9 mouse cellular contexts compared by ENCODE assay signal in the genomic region with DNA sequence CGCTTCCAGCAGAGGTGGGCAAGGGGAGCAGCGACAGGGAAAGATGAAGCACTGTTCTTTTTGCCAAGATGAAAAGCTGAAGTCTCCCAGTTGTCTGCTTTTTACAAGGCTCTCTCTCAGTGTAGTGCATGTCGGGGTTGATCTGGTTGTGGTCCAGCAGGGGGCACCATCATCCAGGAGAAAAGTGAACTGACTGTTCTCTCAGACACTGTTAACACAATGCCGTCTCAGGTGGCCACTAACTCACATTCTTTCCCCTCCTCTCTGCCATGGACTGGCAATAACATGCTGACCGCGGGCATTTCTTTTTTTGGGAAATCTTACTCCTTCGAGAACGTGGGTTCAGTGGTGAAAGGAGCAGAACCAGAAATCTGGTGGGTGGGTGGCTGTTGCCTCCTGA. TPM values are rescaled to one million over a fixed set of nuclear protein-coding genes. Genes with fewer than 3 reads are reported as not detected.
DNase-seq lines count a peak whose midpoint lies in the region; ATAC-seq and TF ChIP-seq lines count a peak whose summit lies in the region.
"Had no signal": no experiment of that assay in that cellular context is flagged by ENCODE, and none has a peak within 500 bp of the region (broad histone marks: within the 10 kb centered on the region; RNA-seq: fewer than 3 reads in every experiment).

No protein-coding gene starts in this region.

- in situ Hi-C loops in CH12.LX (cut with MboI; ENCODE audit: low pct_ligation_motif_present, low pct_unique_long_range_greater_than_20kb, low sequenced_read_pairs), result loop anchor here (5.0 kb wide), 1 partner anchor 109 kb away; no protein-coding TSS in a partner anchor

- TF ChIP-seq RAD21 in CH12.LX (IDR thresholded peaks at IDR 0.05; ENCODE audit: low read depth, low read length), result peak; percentile 95

- peak; percentile 87 for ATAC-seq in forebrain, embryonic 13.5 days
- peak; percentile 62; the same call in 1 of the 2 replicates for ATAC-seq in liver, embryonic 16.5 days (ENCODE audit: low read depth)
- peak; percentile 90 for ATAC-seq in neural tube, embryonic 13.5 days (ENCODE audit: low read depth)

- H3K9ac ChIP-seq in CH12.LX (ENCODE audit: insufficient read depth, low read depth), result no peak overlapping the region
- no peak overlapping the region for H3K9ac ChIP-seq in forebrain, embryonic 13.5 days
- no peak overlapping the region for H3K9ac ChIP-seq in liver, embryonic 16.5 days (ENCODE audit: low read depth, low read length)
- peak overlapping the region; percentile 13; the same call in 1 of the 2 replicates for H3K9ac ChIP-seq in neural tube, embryonic 13.5 days

- 35% methylated on average over 8 of the region's 8 CpGs for WGBS in forebrain, embryonic 13.5 days
- 41% methylated on average over 8 of the region's 8 CpGs for WGBS in liver, embryonic 16.5 days (ENCODE audit: insufficient replicate concordance)
- WGBS in neural tube, embryonic 13.5 days, result 36% methylated on average over 8 of the region's 8 CpGs

- H3K79me2 ChIP-seq in CH12.LX (replicated peaks; ENCODE audit: control insufficient read depth, extremely low read depth, insufficient read depth, poor library complexity, severe bottlenecking), result no peaks in the 10 kb centered on the region

- peak; percentile 83 for DNase-seq in CH12.LX (ENCODE audit: extremely low read depth)
- peak; percentile 88 for DNase-seq in brain, embryonic 14.5 days (ENCODE audit: low read depth)
- DNase-seq in heart, postnatal 14 days, result peak; percentile 82 to 86
- peak; percentile 90 for DNase-seq in kidney, postnatal 4 days
- peak; percentile 40 for DNase-seq in telencephalon, adult 2 months (ENCODE audit: low read depth, low spot score)

- no peak for TF ChIP-seq EP300 in CH12.LX (IDR thresholded peaks at IDR 0.05; ENCODE audit: low read length)

- H3K36me3 ChIP-seq in CH12.LX (replicated peaks in 1 of 2; ENCODE audit: control insufficient read depth in 1 of 2, insufficient read depth in 1 of 2, low read length in 1 of 2), result peaks cover 72 to 86% of the 10 kb centered on the region in 2 experiments
- H3K36me3 ChIP-seq in forebrain, embryonic 13.5 days (ENCODE audit: poor library complexity, severe bottlenecking), result peaks cover 90% of the 10 kb centered on the region
- H3K36me3 ChIP-seq in liver, embryonic 16.5 days (ENCODE audit: control insufficient read depth, insufficient read depth), result peaks cover 55% of the 10 kb centered on the region
- peaks cover 95% of the 10 kb centered on the region for H3K36me3 ChIP-seq in neural tube, embryonic 13.5 days

- no peaks in the 10 kb centered on the region for H3K27me3 ChIP-seq in CH12.LX (replicated peaks)
- H3K27me3 ChIP-seq in forebrain, embryonic 13.5 days, result no peaks in the 10 kb centered on the region
- no peaks in the 10 kb centered on the region for H3K27me3 ChIP-seq in liver, embryonic 16.5 days (ENCODE audit: control insufficient read depth, insufficient read depth, low read depth, low read length)
- H3K27me3 ChIP-seq in neural tube, embryonic 13.5 days, result no peaks in the 10 kb centered on the region

- dilution Hi-C loops in CH12.LX (cut with MboI; ENCODE audit: extremely low pct_ligation_motif_present, extremely low pct_unique_long_range_greater_than_20kb, low sequenced_read_pairs), result no loop called here

- H3K4me3 ChIP-seq in CH12.LX (replicated peaks in 1 of 3; ENCODE audit: low read depth in 2 of 3, low read length in 2 of 3, poor library complexity in 1 of 3), result no peak overlapping the region
- H3K4me3 ChIP-seq in forebrain, embryonic 13.5 days, result no peak overlapping the region
- no peak overlapping the region for H3K4me3 ChIP-seq in liver, embryonic 16.5 days (ENCODE audit: low read depth, low read length)
- H3K4me3 ChIP-seq in neural tube, embryonic 13.5 days, result no peak overlapping the region
- H3K4me3 ChIP-seq: erythroblast, embryonic 14.5 days had no signal

- H3K4me1 ChIP-seq in CH12.LX (ENCODE audit: control insufficient read depth in 1 of 2, insufficient read depth in 2 of 2), result peaks cover 0 to 20% of the 10 kb centered on the region in 2 experiments; a peak in 2 of 4 replicates
- no peaks in the 10 kb centered on the region for H3K4me1 ChIP-seq in forebrain, embryonic 13.5 days
- H3K4me1 ChIP-seq in liver, embryonic 16.5 days (ENCODE audit: control insufficient read depth, low read depth, low read length), result no peaks in the 10 kb centered on the region
- H3K4me1 ChIP-seq in neural tube, embryonic 13.5 days (replicated peaks), result peaks cover 8% of the 10 kb centered on the region

- H3K9me3 ChIP-seq in CH12.LX (replicated peaks; ENCODE audit: low read length), result peaks cover 12% of the 10 kb centered on the region
- H3K9me3 ChIP-seq in forebrain, embryonic 13.5 days (replicated peaks), result no peaks in the 10 kb centered on the region
- H3K9me3 ChIP-seq in liver, embryonic 16.5 days (replicated peaks; ENCODE audit: control insufficient read depth, low read length), result no peaks in the 10 kb centered on the region
- no peaks in the 10 kb centered on the region for H3K9me3 ChIP-seq in neural tube, embryonic 13.5 days

- intact Hi-C loops in heart, postnatal 14 days (cut with DNase I), result loop anchor here (1.0 kb wide), 1 partner anchor 107 kb away; no protein-coding TSS in a partner anchor

- peak; percentile 68 to 96 for TF ChIP-seq CTCF in CH12.LX (conservative IDR thresholded peaks at IDR 0.05 in 1 of 2, IDR thresholded peaks at IDR 0.05 in 1 of 2; ENCODE audit: low read depth in 2 of 2, low read length in 2 of 2)
- peak; percentile 82 for TF ChIP-seq CTCF in brain, embryonic 14.5 days (IDR thresholded peaks at IDR 0.05; ENCODE audit: borderline replicate concordance, extremely low read depth, insufficient read depth, insufficient read length)

- H3K27ac ChIP-seq in CH12.LX (ENCODE audit: insufficient read depth, low read depth), result no peak overlapping the region
- H3K27ac ChIP-seq in forebrain, embryonic 13.5 days, result no peak overlapping the region
- H3K27ac ChIP-seq in liver, embryonic 16.5 days (ENCODE audit: low read length), result no peak overlapping the region
- H3K27ac ChIP-seq in neural tube, embryonic 13.5 days (replicated peaks), result 0 out of 2 replicates have a peak overlapping the region, but pooled peaks have one; percentile 30

- no peak overlapping the region for H3K4me2 ChIP-seq in CH12.LX (ENCODE audit: insufficient read depth, low read depth, poor library complexity, severe bottlenecking)
- H3K4me2 ChIP-seq in forebrain, embryonic 13.5 days, result no peak overlapping the region
- H3K4me2 ChIP-seq in liver, embryonic 16.5 days (ENCODE audit: low read depth, low read length), result no peak overlapping the region
- H3K4me2 ChIP-seq in neural tube, embryonic 13.5 days, result no peak overlapping the region

- no peak for TF ChIP-seq POLR2A in CH12.LX (IDR thresholded peaks at IDR 0.05; ENCODE audit: low read depth, low read length)
- TF ChIP-seq POLR2A in brain, embryonic 14.5 days (IDR thresholded peaks at IDR 0.05; ENCODE audit: borderline replicate concordance, extremely low read depth, insufficient read depth, insufficient read length, poor library complexity, severe bottlenecking), result no peak

TF ChIP-seq in CH12.LX, 34 proteins besides CTCF, POLR2A, EP300 and RAD21:
- TF ChIP-seq POLR2AphosphoS2 (IDR thresholded peaks at IDR 0.05; ENCODE audit: low read depth, low read length) (no peak), SMC3 (IDR thresholded peaks at IDR 0.05; ENCODE audit: low read depth, low read length) (peak; percentile 98)
TF ChIP-seq in CH12.LX: peak in this region for 1.

RNA-seq across cellular contexts. Expression of a gene that starts 11.3 kb away (rescaled TPM):
- 166 and 274 TPM in 2 replicates for total RNA-seq in CH12.LX (2012; rRNA removed)
- total RNA-seq in CH12.LX (2014; rRNA removed), result 218 and 232 TPM in 2 replicates
- polyA plus RNA-seq in CH12.LX (2012; ENCODE audit: insufficient read length, low read depth), result 429 and 456 TPM in 2 replicates
- polyA plus RNA-seq in brain, embryonic 14.5 days (2012; rRNA removed), result 274 and 357 TPM in 2 replicates
- 402 and 460 TPM in 2 replicates for polyA plus RNA-seq in forebrain, embryonic 13.5 days (2015; fragmentation: Nextera tagmentation; extraction: Ambion mirVana)
- total RNA-seq in heart, postnatal 14 days (2021), result 100 to 1,000 TPM; 186 to 202 TPM
- 124 and 131 TPM in 2 replicates for polyA plus RNA-seq in liver, embryonic 16.5 days (2015; fragmentation: Nextera tagmentation; extraction: Ambion mirVana)
- 352 and 360 TPM in 2 replicates for polyA plus RNA-seq in neural tube, embryonic 13.5 days (2015; fragmentation: Nextera tagmentation; extraction: Ambion mirVana)

RNA-seq across cellular contexts. Expression of a gene that starts 13.9 kb away (rescaled TPM):
- total RNA-seq in CH12.LX (2012; rRNA removed) (6.6 and 6.7 TPM in 2 replicates), CH12.LX (2014; rRNA removed) (6.5 and 7.8 TPM in 2 replicates)
- polyA plus RNA-seq in CH12.LX (2012; ENCODE audit: insufficient read length, low read depth), result 4.7 and 5.2 TPM in 2 replicates
- polyA plus RNA-seq in brain, embryonic 14.5 days (2012; rRNA removed), result 16.5 and 20.8 TPM in 2 replicates
- 12.7 and 13.8 TPM in 2 replicates for polyA plus RNA-seq in forebrain, embryonic 13.5 days (2015; fragmentation: Nextera tagmentation; extraction: Ambion mirVana)
- total RNA-seq in heart, postnatal 14 days (2021), result 10 to 100 TPM; 29.8 to 32.5 TPM
- polyA plus RNA-seq in liver, embryonic 16.5 days (2015; fragmentation: Nextera tagmentation; extraction: Ambion mirVana), result 29.6 and 31.7 TPM in 2 replicates
- polyA plus RNA-seq in neural tube, embryonic 13.5 days (2015; fragmentation: Nextera tagmentation; extraction: Ambion mirVana), result 21.5 and 22.1 TPM in 2 replicates

RNA-seq across cellular contexts. Expression of a gene that starts 37.5 kb away (rescaled TPM):
- total RNA-seq in CH12.LX (2012; rRNA removed) (105 and 110 TPM in 2 replicates), CH12.LX (2014; rRNA removed) (111 and 130 TPM in 2 replicates)
- polyA plus RNA-seq in CH12.LX (2012; ENCODE audit: insufficient read length, low read depth), result 98.9 and 114 TPM in 2 replicates
- 18.9 and 21.6 TPM in 2 replicates for polyA plus RNA-seq in brain, embryonic 14.5 days (2012; rRNA removed)
- 16.8 and 21.3 TPM in 2 replicates for polyA plus RNA-seq in forebrain, embryonic 13.5 days (2015; fragmentation: Nextera tagmentation; extraction: Ambion mirVana)
- 10 to 100 TPM; 71.0 to 75.5 TPM for total RNA-seq in heart, postnatal 14 days (2021)
- 212 and 230 TPM in 2 replicates for polyA plus RNA-seq in liver, embryonic 16.5 days (2015; fragmentation: Nextera tagmentation; extraction: Ambion mirVana)
- 28.9 and 29.7 TPM in 2 replicates for polyA plus RNA-seq in neural tube, embryonic 13.5 days (2015; fragmentation: Nextera tagmentation; extraction: Ambion mirVana)

RNA-seq across cellular contexts. Expression of a gene that starts 47.8 kb away (rescaled TPM):
- total RNA-seq in CH12.LX (2012; rRNA removed) (1.5 and 2.5 TPM in 2 replicates), CH12.LX (2014; rRNA removed) (0.50 and 0.59 TPM in 2 replicates)
- polyA plus RNA-seq in CH12.LX (2012; ENCODE audit: insufficient read length, low read depth), result 0.90 and 2.2 TPM in 2 replicates
- 11.0 and 12.2 TPM in 2 replicates for polyA plus RNA-seq in brain, embryonic 14.5 days (2012; rRNA removed)
- polyA plus RNA-seq in forebrain, embryonic 13.5 days (2015; fragmentation: Nextera tagmentation; extraction: Ambion mirVana), result 7.0 and 10.1 TPM in 2 replicates
- total RNA-seq in heart, postnatal 14 days (2021), result 10 to 100 TPM; 48.8 to 54.0 TPM
- 54.9 and 62.8 TPM in 2 replicates for polyA plus RNA-seq in liver, embryonic 16.5 days (2015; fragmentation: Nextera tagmentation; extraction: Ambion mirVana)
- 19.8 and 24.1 TPM in 2 replicates for polyA plus RNA-seq in neural tube, embryonic 13.5 days (2015; fragmentation: Nextera tagmentation; extraction: Ambion mirVana)

Comparison
In these comparisons a context has a peak if more than half of its experiments do, and no peak if none do; other contexts are left out.
1. DNase-seq: peak in every context shown above with its lines; median percentile 90 in kidney, postnatal 4 days; 88 in brain, embryonic 14.5 days; 84 in heart, postnatal 14 days; 83 in CH12.LX; 40 in telencephalon, adult 2 months.